Mouse (Mus musculus): ENCODE data around the gene Aff3.

Aff3 gene

DNA sequence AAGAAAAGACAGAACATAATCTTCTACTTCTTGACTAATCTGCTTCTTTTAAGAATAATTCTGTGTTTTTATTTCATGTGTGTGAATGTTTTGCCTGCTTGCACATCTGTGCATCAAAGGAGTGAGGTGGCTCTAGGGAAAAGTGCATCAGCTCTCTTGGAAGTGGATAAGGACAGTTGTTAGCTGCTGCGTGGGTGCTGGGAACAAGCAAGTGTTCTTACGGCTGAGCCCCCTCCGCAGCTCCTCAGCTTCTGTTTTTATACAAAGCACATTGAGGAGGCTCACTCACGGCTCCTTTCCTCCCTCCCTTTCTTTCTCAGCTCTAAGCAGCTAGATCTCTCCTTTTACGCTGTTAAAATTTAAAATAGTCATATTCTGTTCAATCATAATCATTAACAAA lies 340.5 kb downstream of the Aff3 start:
- no peak for DNase-seq (ENCODE audit: low spot score in 2 of 2)

DNA sequence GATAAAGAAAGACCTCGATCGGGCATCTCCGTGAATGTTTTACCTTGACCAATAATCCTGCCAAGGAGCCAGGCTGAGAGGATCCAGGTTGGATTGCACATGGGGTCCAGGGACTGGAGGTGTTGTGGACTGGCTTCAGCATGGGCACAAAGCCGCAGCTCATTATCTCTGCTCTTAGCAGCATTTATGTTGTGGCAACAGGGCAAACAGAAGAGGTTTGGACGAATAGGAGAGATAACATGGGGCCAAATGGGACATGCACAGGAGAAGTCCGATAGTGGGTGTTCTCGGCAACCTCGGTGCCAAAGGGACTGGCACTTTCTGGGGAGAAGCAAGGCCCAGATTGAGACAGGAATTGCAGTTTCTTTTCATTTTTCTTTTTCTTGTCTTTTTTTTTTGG lies 342.9 kb downstream of the Aff3 start:
- DNase-seq (ENCODE audit: low spot score in 2 of 2), result no peak

DNA sequence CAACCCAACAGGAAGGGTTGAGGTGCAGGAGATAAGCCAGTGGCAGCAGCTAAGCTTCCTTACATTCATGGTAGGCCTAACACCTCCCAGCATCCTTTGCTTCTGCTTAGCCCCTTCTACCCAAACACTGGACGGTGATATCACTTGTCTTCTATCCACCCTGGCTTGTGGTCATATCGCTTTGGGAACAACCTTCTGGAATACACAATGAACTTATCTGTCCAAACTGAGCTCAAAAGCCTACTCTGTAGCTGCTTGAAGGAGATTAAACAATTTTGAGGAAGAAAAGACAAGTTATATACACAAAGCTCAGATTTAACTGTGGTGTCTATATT lies 343.8 kb downstream of the Aff3 start:
- DNase-seq (ENCODE audit: low spot score in 2 of 2), result no peak

DNA sequence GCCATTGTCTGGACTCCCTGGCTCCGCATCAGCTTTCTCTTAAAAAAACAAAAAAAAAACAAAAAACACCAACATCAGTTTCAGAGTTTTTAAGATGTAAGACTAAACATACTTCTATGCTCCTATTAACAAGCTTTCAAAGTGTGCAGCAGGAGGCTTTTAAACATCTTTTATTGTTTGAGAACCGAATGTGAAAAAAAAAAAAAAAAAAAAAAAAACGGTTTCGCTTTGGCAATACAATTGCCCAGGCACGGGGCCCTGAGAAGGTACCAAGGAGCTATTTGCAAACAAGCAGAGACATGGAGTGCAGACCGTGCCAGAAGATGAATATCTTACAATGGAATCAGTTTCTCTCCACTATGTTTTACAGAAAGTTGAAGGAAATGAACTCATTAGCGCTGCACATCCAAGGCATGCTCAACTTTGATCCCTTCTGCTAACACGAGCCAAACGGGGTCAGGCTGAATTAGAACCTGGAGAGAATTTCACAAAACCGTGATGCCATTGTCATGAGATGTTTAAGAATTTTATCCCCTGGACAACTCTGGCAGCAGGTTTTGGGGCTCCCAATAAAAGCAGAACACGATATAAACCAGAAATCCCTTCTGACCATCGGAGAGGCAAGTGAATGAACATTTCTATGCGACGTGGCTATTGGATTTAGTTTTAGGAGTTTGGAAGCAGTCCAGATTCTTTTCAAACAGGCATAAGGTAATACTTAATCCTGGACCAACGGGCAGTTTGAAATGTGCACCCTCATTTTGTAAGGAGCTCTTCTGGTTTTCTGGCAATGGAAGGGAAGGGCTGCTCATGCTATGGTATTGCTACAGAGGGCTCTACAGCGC lies 344.4 kb downstream of the Aff3 start:
- no peak for DNase-seq (ENCODE audit: low spot score in 2 of 2)

DNA sequence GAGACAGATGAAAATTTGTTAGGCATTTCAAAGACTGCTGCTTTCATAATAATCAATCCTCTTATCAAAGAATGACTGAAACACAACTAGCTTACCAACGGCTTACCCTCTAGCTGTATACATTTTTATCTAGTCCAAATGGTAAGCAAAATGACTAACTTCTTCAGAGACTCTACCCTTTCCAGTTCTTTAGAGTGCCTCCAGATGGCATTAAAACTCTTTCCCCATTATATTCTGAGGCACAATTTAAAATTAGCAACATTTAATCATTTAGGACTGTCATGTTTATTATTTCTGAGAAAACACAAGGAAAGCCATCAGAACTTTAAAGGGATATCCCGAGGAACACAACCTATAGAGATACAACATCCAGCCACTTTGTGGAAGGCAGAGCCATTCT lies 346.1 kb downstream of the Aff3 start:
- no peak for DNase-seq (ENCODE audit: low spot score in 2 of 2)

DNA sequence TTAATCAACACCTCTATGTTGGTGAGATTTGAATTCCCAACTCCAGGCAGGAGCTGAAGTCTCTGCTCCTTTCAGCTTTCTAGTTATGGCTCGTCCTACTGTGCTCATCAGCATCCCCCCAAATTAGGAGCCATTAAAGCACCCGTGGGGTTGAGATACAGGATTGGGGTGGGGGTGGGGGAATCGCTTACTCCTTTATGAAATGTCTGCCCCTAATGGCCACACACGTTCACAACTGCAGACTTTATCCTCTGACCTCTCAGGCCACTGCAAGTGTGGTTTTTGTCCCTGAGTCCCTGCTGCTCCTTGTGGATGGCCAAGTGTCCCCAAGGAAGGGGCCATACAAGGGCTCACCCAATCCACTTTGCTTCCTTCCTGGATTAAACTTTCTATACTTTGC lies 348.8 kb downstream of the Aff3 start:
- no peak for DNase-seq (ENCODE audit: low spot score in 2 of 2)

DNA sequence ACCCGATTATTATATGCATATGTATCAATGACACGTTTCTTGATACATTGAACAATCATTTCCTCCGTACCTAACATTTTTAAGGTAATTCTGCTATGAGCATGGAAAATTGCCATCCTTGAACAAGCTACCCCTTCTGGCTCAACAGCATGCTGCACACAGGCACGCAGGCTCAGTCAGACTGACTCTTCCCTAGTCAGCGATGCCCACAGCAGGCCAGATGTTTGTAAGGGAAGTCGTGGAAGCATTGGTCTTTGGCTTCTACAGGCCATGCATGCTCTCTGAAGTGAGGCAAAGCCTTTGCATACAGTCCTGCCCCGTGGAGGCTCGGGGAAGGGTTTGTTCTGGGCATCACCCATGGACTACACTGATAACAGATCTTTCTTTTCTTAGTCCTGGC lies 354.3 kb downstream of the Aff3 start:
- DNase-seq (ENCODE audit: low spot score in 2 of 2), result no peak

DNA sequence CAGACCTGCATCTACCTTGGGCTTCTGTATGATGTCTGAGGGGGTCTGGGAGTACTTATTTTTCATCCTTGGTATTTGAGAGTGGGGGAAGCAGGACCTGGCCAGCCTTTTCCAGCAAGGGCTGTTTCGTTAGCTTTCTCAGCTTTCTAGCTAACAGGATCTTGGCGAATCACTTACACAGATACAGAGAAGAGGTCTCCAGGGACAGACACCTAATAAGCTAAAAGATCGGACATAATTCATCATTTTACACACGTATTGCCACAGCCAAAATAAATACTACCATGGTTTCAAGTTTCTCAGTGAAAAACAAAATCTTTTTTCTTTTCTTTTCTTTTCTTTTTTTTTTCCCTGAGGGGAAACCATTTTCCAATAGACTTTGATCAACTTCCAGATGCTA lies 354.7 kb downstream of the Aff3 start:
- no peak for DNase-seq (ENCODE audit: low spot score in 2 of 2)

DNA sequence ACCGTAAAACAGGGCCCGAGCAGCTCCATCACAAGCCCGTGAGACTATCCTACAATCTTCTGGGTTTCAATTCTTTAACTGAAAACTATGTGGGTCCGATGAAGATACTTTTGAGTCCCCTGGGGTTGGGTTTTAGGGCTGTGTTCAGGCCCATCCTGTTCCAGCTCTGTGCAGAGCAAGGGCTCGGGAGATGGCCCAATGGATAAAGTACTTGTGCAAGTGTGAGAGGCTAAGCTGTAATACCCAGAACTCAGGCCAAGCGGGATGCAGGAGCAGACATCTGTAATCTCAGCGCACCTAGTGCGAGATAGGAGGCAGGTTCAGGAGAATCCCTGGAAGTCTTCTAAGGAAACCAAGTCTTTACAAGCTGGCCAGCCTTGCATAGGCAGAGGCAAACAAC lies 355.4 kb downstream of the Aff3 start:
- no peak for DNase-seq (ENCODE audit: low spot score in 2 of 2)

DNA sequence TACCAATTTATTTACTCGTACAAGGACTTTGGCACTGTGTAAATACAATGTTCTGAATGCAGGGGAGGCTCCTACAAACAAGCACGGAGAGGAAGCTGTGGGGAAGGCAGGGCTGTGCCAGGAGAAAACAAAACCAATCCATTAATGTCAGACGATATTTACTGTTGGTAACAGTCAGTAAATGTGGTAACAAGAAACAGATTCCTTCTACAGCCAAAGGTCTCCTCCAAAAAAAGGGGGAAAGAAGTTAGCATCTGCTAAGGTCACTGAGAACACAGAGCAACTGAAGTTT lies 356.1 kb downstream of the Aff3 start:
- no peak for DNase-seq (ENCODE audit: low spot score in 2 of 2)

DNA sequence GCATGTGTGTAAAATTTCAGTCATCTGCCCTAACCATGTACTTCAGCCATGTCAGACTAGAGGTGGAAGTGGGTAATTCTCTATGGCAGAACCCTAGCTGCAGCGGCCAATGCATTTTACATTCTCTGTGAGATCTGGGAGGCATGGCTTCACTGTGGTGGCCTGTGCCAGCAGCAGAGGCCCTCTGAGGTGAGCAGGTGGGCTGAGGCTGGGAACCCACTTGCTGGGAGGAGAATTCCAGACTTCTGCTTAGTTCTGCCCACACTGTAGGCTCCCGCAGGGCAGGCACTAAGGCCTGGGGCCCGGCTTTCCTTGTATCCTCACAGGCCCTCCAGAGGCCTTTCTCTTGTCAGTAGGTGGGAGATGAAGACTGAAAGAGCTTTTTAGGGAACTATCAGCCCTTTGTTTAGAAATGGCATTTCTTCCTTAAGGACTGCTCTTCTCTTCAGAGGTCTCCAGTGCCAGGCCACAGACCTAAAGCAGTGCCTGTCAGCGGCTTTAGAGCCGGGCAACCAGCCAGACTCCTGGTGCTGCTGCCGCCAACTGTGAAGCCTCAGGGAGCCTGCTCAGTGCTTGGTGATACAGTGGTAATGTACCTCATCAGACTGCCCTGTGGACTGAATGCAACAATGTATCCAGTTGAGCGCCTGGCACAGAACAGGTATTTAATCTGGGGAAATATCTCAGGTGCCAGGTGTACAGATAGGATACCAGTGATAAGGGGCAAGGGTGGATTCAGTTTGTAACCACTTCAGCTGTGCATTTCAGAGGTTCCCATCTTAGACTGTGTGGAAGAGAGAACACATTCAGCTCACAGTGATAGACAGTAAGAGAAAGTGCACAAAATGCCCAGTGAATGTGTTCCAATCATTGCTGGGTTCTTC lies 356.7 kb downstream of the Aff3 start:
- peak in 1 of 2 experiments; percentile 44 for DNase-seq (ENCODE audit: low spot score in 2 of 2)

DNA sequence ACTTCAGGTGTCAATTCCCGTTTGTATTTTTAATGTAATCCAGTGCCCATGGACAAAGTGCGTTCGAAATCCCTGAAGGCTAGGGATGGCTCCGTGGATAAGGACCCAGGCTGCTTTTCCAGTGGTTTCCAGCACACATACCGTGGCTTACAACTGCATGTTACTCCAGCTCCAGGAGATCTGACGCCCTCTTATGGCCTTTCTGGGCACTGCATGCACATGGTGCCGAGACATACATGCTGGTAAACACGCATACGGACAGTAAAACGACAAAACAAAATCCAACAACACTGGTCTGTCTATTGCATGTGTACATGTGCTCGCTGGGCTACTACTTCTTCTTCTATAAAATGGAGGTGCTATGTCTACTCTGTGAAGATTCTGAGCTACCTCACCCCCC lies 357.5 kb downstream of the Aff3 start:
- DNase-seq (ENCODE audit: low spot score in 2 of 2), result no peak

DNA sequence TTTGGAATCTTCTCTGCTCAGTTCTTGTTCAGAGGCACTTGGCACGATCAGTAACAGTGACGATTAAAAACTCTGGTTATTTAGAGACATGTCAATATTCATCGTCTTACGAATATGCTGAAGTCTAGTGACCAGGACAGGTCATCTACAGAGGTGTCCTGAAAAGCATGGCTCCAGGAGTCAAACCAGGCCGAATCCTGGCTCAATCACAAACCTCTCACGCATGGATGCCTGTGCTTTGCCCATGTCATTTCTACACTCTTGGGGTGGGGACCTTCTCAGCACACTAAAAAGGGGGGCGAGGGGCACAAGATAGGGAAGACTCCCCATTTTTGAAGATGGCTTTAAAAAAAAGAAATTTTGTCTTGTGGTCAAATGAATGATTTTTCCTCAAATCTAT lies 358.6 kb downstream of the Aff3 start:
- DNase-seq (ENCODE audit: low spot score in 2 of 2), result no peak

DNA sequence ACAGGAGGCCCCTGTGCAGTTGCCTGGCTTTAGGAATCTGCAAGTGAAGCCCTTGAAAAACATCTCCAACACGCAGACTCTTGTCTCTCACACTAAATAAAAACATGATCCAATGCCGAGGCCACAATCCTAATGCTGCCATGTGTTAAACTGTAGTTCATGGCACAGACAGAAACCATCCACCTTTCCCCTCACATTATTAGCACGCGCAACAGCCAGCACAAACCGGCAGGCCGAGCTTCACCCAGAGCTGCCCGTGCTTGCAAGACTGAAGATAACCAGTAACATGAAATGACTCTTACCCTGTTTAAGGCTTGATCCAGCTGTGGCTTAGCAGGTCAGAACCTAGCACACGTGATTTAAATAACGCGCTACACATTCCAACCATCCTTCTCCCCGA lies 360.4 kb downstream of the Aff3 start:
- DNase-seq (ENCODE audit: low spot score in 2 of 2), result no peak

DNA sequence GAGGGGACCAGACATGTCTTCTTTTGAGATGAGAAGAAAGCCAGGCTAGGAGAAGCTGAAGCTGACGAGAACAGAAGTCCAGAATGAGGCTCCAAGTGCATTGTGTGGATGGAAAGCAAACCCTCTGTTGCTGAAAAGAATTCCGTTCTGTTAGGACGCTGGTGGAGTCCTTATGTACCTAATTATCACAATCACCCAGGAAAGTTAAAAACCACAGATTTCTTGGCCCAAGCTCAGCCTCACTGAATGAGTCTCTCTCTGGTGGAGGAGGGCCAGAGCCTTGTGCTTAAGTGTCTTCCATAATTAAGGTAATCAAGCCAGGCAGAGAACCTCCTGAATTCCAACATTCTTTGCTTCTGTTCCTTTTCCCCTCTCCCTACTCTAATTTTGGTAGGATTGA lies 366.5 kb downstream of the Aff3 start:
- DNase-seq (ENCODE audit: low spot score in 2 of 2), result no peak

DNA sequence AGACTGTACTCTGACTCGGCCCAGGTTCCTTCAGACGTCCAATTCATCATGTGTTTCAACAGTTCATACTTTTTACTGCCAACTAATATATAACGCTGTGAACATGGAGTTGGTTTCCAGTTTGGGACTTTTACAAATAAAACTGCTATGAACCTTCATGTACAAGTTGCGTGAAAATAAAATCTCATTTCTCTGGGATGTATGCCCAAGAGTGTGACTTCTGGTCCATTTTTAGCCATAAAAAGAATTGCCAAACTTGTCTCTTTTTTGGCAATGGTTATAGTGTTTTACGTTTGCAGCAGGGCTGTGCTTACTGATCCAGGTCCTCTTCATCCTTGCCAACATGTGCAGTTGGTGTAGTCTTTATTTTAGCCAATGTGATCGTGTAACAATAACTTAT lies 369.8 kb downstream of the Aff3 start:
- DNase-seq (ENCODE audit: low spot score in 2 of 2), result no peak

DNA sequence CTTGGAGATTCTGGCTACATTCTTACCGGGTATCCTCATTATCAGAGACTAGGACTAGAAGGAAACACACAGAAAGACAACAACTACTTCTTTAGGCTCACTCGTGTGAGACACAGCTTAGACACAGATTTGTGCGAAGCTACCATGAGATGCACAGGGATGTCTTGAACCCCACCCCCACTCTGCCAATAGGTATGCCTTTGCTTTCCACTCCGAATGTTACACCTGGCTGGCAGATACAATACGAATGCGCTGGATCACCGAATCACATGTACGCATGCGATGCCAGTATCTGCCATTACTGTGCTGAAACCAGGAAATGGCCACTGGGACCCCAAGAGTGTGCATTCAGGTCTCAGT lies 370.4 kb downstream of the Aff3 start:
- no peak for DNase-seq (ENCODE audit: low spot score in 2 of 2)

DNA sequence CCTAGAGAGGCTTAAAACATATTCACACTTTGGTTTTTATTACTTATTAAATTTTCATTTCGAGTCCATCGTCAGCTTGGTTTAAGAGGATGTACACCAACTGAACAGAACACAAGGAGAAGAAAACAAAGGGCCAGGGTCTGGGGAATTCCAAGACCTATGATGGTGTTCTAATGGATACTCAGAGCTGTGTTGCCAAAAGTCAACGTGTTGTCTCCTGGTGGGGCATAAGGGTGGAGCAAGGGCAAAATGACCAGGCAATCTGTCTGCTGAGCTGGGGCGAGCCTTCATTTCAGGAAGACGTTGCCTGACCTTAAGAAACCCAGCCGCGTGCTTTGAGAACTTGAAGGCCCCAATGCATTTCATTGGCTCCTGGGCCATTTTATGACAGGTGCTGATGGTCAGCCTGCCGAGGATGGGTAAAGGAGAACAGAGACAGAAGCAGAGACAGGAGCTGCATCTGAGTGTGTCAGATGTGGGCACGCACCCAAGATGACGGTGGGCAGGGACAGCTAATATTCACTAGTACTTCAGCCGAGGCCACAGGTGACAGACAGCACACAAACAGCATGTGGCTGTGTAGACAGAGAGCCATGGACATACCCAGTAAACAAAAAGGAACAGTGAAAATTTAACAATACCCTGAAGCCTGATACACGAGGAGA lies 371.0 kb downstream of the Aff3 start:
- DNase-seq (ENCODE audit: low spot score in 2 of 2), result no peak

DNA sequence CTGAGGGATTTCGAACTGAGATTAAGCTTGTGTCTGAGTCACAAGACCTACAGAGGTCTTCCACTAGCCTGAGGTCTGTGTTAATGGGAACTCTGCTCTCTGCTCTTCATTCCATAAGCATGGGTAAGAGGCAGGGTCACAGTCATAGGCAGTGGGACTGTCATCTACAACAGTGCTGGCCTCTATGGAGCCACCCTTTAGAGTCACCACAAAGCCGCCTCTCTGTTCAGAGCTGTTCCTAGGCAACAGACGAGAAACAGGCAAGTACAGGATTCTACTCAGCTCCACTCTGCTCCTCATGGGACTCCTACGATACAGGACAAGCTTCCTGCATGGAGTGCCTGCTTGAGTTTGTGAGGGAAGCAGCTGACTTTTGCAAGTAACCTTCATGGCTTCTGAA lies 371.9 kb downstream of the Aff3 start:
- DNase-seq (ENCODE audit: low spot score in 2 of 2), result no peak

DNA sequence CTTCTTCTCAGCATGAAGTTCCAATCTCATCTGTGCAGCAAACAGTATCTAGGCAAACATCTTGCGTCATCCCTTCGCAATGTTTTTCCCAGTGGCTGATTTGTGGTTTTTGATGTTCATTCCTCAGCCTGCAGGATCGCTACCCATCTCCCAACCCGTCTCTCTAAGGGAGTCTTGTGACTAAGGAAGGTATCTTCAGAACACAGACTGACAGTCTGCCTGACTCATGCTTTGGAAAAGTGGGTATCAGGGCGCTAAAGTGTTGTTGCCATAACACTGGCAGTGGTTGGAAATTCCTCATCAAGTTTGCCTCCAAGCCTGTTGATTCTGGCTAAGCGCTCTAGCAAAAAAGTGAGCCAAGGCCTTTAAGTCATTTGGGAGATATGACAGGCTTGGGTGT lies 372.8 kb downstream of the Aff3 start:
- no peak for DNase-seq (ENCODE audit: low spot score in 2 of 2)

DNA sequence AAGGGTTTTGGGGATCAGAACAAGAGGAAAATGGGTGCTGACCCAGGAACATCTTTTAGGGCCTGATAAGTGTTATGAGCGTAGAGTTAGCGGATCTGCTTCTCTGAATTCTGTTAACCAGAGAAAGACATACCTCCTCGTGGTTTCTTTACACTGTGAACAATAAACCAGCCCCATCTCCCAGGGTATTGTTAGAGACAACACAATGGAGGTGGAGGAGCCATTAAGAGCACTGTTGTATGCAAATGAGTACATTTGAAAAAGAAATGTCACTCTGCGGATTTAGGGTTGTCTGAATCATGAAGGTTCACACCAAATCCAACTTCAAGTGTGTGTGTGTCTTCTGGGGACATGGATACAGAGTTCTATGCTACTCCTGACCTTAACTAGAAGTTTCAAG lies 373.3 kb downstream of the Aff3 start:
- DNase-seq (ENCODE audit: low spot score in 2 of 2), result no peak

DNA sequence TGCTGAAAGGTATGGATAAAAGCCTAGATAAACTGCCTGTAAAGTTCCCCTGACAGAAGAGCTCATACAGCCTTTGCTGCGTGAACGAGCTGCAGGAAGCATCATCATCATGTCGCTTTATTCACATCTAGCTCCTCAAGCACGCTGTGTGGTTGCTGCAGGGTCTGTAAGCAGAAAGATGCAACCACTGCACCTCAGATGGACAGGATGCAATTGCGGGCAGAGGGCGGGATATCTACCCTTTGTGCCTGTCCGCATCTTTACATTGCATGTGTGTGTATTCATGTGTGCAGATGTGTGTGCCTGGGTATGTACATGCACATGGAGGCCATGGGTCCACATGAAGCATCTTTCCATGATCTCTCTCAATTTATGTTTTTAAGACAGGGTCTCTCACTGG lies 373.9 kb downstream of the Aff3 start:
- DNase-seq (ENCODE audit: low spot score in 2 of 2), result no peak

DNA sequence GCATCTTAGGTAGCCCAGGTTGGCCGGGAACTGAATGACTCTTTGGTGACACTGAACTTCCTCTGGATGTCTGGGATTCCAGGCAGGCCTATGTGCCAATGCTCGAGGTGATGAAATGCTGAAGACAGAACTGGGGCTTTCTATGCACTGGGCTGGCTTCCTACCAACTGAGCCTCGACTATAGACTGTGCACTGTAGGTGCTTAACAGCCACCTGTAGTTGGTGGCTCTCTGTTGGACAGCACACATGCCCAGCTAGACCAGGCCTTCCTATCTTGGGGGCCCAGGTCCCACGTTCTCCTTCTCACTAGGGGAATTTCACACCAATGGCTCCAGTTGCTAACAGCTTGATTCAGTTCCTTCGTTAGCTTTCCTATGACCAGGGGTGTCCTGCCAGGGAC lies 374.9 kb downstream of the Aff3 start:
- no peak for DNase-seq (ENCODE audit: low spot score in 2 of 2)

All from cerebellum, postnatal 4 days (tissue).